32 mouse cellular contexts compared by ENCODE assay signal in genomic region chr4:114425808-114426207, GRCm38 (mm10). TPM values are rescaled to one million over a fixed set of nuclear protein-coding genes. Genes with fewer than 3 reads are reported as not detected.
A peak's percentile ranks its signal among the peaks of the same experiment; 100 is the strongest.
DNase-seq lines count a peak whose midpoint lies in the region; ATAC-seq lines count a peak whose summit lies in the region.
"Had no signal": no experiment of that assay in that cellular context is flagged by ENCODE, and none has a peak within 500 bp of the region (broad histone marks: within the 10 kb centered on the region; RNA-seq: fewer than 3 reads in every experiment).

No protein-coding gene starts in this region.

- no peak overlapping the region for H3K4me3 ChIP-seq in kidney, embryonic 14.5 days (ENCODE audit: low read length)
- H3K4me3 ChIP-seq: embryonic facial prominence, embryonic 15.5 days; forebrain, embryonic 13.5 days; heart, embryonic 10.5 days; heart, embryonic 15.5 days; liver, embryonic 12.5 days had no signal

- H3K9ac ChIP-seq in kidney, embryonic 14.5 days (ENCODE audit: low read depth, low read length), result no peak overlapping the region
- H3K9ac ChIP-seq: embryonic facial prominence, embryonic 15.5 days; forebrain, embryonic 13.5 days; heart, embryonic 15.5 days; liver, embryonic 12.5 days; liver, postnatal 0 days had no signal

- 0 out of 2 replicates have a peak, but pooled peaks cover 6% of the 10 kb centered on the region for H3K4me1 ChIP-seq in kidney, embryonic 14.5 days (ENCODE audit: control insufficient read depth, insufficient read depth, low read length)
- H3K4me1 ChIP-seq: forebrain, embryonic 13.5 days; heart, embryonic 15.5 days; liver, embryonic 12.5 days had no signal

- WGBS in kidney, embryonic 14.5 days, result 20% methylated on average over 5 of the region's 5 CpGs

- H3K27me3 ChIP-seq in kidney, embryonic 14.5 days (ENCODE audit: control insufficient read depth, insufficient read depth, low read length), result no peaks in the 10 kb centered on the region; the same call in 1 of the 2 replicates
- H3K27me3 ChIP-seq: embryonic facial prominence, embryonic 15.5 days; forebrain, embryonic 13.5 days; liver, embryonic 12.5 days had no signal

- H3K27ac ChIP-seq in kidney, embryonic 14.5 days (ENCODE audit: low read depth, low read length), result no peak overlapping the region
- H3K27ac ChIP-seq: embryonic facial prominence, embryonic 15.5 days; forebrain, embryonic 13.5 days; heart, embryonic 10.5 days; heart, embryonic 15.5 days; liver, embryonic 12.5 days had no signal

- 0 out of 2 replicates have a peak, but pooled peaks have one; percentile 20 for ATAC-seq in kidney, embryonic 14.5 days (ENCODE audit: low FRiP score, low TSS enrichment)
- ATAC-seq: activated CD4-positive, CD25-positive, alpha-beta regulatory T cell, adult 4 months; forebrain, embryonic 13.5 days; hindbrain, embryonic 16.5 days; liver, embryonic 12.5 days; liver, postnatal 0 days; midbrain, embryonic 16.5 days had no signal

- intact Hi-C loops in left cerebral cortex, postnatal 4 days (cut with DNase I), result no loop called here

- H3K36me3 ChIP-seq in kidney, embryonic 14.5 days (ENCODE audit: control insufficient read depth, insufficient read depth, low read length), result no peaks in the 10 kb centered on the region
- H3K36me3 ChIP-seq: embryonic facial prominence, embryonic 15.5 days; heart, embryonic 10.5 days; heart, embryonic 15.5 days; liver, embryonic 12.5 days had no signal

- H3K4me2 ChIP-seq in kidney, embryonic 14.5 days (replicated peaks; ENCODE audit: low read depth, low read length), result no peak overlapping the region
- H3K4me2 ChIP-seq: embryonic facial prominence, embryonic 15.5 days; forebrain, embryonic 13.5 days; heart, embryonic 15.5 days; liver, embryonic 12.5 days; midbrain, embryonic 11.5 days had no signal

- H3K9me3 ChIP-seq in kidney, embryonic 14.5 days (ENCODE audit: control insufficient read depth, low read length), result no peaks in the 10 kb centered on the region
- H3K9me3 ChIP-seq: embryonic facial prominence, embryonic 15.5 days; forebrain, embryonic 13.5 days; heart, embryonic 10.5 days; heart, embryonic 15.5 days; liver, embryonic 12.5 days had no signal

- DNase-seq in adrenal gland, adult (ENCODE audit: inconsistent age in 2 of 2, low spot score in 1 of 2), result peak; percentile 21 to 70
- DNase-seq in adrenal gland, adult 8-10 months, result no peak
- DNase-seq in kidney, adult 9 months, result no peak
- peak; percentile 72 for DNase-seq in NIH3T3 (ENCODE audit: low read depth)
- no peak for DNase-seq in thymus, postnatal 4 days
- DNase-seq in T-cell, adult 2 months (ENCODE audit: low spot score), result no peak
- DNase-seq in left cerebral cortex, postnatal 4 days, result no peak
- DNase-seq: adrenal gland, postnatal 25 days; B cell, adult 2 months; cerebellum, adult 2 months; cerebellum, postnatal 14 days; gastrocnemius, postnatal 14 days; kidney, adult 2 months; kidney, postnatal 10 days; liver, postnatal 0 days; lung, postnatal 36 days; right cerebral cortex, adult 18-20 months; spleen, adult 18-20 months; thymus, postnatal 25 days had no signal

RNA-seq across cellular contexts. Expression of gene Trabd2b, which starts 19.3 kb away (rescaled TPM):
- total RNA-seq in adrenal gland, adult 8-10 months (2022), result 1 to 10 TPM; 1.3 to 3.6 (median 1.8) TPM
- 4.1 and 5.0 TPM in 2 replicates for polyA plus RNA-seq in kidney, embryonic 14.5 days (2014; fragmentation: Nextera tagmentation; extraction: Ambion mirVana)
- 1 to 10 TPM; 2.2 to 2.7 TPM for total RNA-seq in left cerebral cortex, postnatal 4 days (2021)
- total RNA-seq: CH12.LX; granulocyte monocyte progenitor cell, adult 5-6 weeks; neutrophil, adult 5-6 weeks had no signal
- polyA plus RNA-seq: activated CD4-positive, CD25-positive, alpha-beta regulatory T cell, adult 4 months had no signal

Comparison
In these comparisons a context has a peak if more than half of its experiments do, and no peak if none do; other contexts are left out.
1. DNase-seq: peak in adrenal gland, adult (2 of 2) and NIH3T3 (single experiment); none in adrenal gland, adult 8-10 months (single experiment), kidney, adult 9 months (single experiment), thymus, postnatal 4 days (single experiment), T-cell, adult 2 months (single experiment) and left cerebral cortex, postnatal 4 days (single experiment).